Mouse (Mus musculus): ENCODE measurements around the gene Fastkd3.

The Fastkd3 gene

DNA sequence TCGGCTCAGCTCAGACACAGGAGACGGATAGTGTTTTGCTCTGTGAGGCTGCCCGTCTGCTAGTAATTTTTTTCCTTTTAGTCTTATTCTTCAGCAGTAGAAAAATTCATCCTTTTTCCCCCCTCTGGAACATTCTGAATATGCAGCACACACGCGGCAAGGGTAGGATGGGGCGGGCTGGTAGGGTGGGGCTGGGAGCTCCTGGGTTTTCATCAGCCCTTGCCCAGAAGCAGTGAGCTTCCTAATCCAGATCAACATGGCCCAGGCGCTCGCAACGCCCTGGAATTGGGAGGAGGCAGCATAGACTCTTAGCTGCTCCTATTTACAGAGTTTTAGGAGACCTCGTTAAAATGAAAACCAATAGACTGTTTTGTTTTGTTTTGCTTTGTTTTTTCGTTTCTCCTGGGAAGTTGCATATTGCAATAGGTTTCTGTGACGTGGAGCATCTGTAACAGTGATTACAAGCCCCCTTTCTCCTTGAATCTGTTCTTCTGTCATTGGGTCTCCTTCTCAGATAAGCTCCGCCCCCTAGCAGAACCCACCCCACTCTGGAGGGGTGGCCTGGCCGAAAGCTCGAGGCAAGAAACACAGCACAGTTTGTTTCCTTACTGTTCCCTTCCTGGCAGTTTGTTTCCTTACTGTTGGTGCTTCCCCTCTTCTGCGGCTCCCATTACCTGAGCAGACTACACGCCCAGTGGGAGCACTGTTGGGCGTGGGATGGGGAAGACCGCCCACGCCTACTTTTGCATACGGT is 25.8 kb downstream of the Fastkd3 start:
- CTCF ChIA-PET = interaction anchor here (0.7 kb wide), 1 partner anchor 937 kb away, joined by 7 read pairs; no protein-coding TSS in a partner anchor

GRCm38 (mm10) chr13:68622792-68623191 is 40.8 kb downstream of the Fastkd3 start:
- CTCF ChIA-PET = no interaction called here

DNA sequence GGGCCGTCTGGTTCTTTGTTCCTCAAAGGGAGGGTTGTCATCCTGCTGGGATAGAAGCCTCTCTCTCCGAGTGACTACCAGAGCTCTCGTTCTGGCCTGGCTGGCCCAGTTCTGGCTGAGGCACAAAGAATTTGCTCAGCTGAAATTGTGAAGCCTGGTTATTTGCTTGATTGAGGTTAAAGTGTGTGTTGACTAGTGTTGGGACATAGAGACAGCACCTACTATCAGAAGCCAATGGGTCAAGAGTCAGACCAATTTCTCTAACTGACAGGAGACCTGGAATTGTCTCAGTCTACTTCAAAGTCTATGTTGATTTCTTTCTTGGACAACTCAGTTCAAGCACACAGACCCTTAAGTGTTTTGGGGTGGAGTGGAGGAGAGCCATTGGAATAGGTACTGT is 45.0 kb downstream of the Fastkd3 start:
- CTCF ChIA-PET = no interaction called here
